Mouse (Mus musculus) myocyte (in vitro differentiated cells): ENCODE results near the gene Liph. TPM values are rescaled to one million over a fixed set of nuclear protein-coding genes. Genes with fewer than 3 reads are reported as not detected.

Source experiments
- H3K27me3 ChIP-seq: one replicate; pipeline ENCODE4 v1.6.1; 2011; ENCODE audit not compliant: control insufficient read depth, insufficient read depth, insufficient read length
- H3K36me3 ChIP-seq: one replicate; pipeline ENCODE4 v1.6.1; 2011; ENCODE audit not compliant: control insufficient read depth, insufficient read depth
- H3K4me2 ChIP-seq: one replicate; pipeline ENCODE4 v1.6.1; 2011; ENCODE audit warnings: low read depth, control low read depth
- H3K4me3 ChIP-seq: one replicate; pipeline ENCODE4 v1.5.1; 2011; ENCODE audit warnings: mild to moderate bottlenecking, control low read depth, moderate library complexity
- H3K79me2 ChIP-seq: one replicate; pipeline ENCODE4 v1.6.1; 2011; ENCODE audit not compliant: control insufficient read depth, insufficient read depth
- H3ac ChIP-seq: one replicate; pipeline ENCODE4 v1.6.1; 2011; ENCODE audit not compliant: control insufficient read depth, insufficient read length
- CEBPB ChIP-seq: IDR thresholded peaks from 2 replicates; pipeline ENCODE4 v1.6.1; 2011; ENCODE audit warnings: mild to moderate bottlenecking, moderate library complexity; ENCODE audit not compliant: poor library complexity, insufficient read depth, severe bottlenecking
- E2F4 ChIP-seq: IDR thresholded peaks from one replicate; pipeline ENCODE4 v1.6.1; 2011; ENCODE audit warnings: mild to moderate bottlenecking, control low read depth, moderate library complexity; ENCODE audit not compliant: insufficient read depth
- MAX ChIP-seq: IDR thresholded peaks from one replicate; pipeline ENCODE4 v1.6.1; 2011; ENCODE audit warnings: low read depth, mild to moderate bottlenecking, control low read depth
- MYOD1 ChIP-seq, 3 experiments: IDR thresholded peaks; one replicate each; pipeline ENCODE4 v1.6.1; 2011; ENCODE audit warnings: control low read depth in 2 of 3, low read depth in 2 of 3, mild to moderate bottlenecking in 2 of 3, moderate library complexity in 1 of 3; ENCODE audit not compliant: insufficient read length in 2 of 3, control insufficient read depth in 1 of 3
- MYOG ChIP-seq, 3 experiments: IDR thresholded peaks; one replicate each; pipeline ENCODE4 v1.6.1; 2011; ENCODE audit warnings: control low read depth in 2 of 3, low read depth in 2 of 3, mild to moderate bottlenecking in 2 of 3; ENCODE audit not compliant: insufficient read length in 2 of 3, control insufficient read depth in 1 of 3, insufficient read depth in 1 of 3
- POLR2A ChIP-seq: IDR thresholded peaks from one replicate; pipeline ENCODE4 v1.6.1; 2011; ENCODE audit warnings: low read depth, mild to moderate bottlenecking, control low read depth, moderate library complexity; ENCODE audit not compliant: insufficient read length
- POLR2AphosphoS2 ChIP-seq: IDR thresholded peaks from one replicate; pipeline ENCODE4 v1.6.1; 2011; ENCODE audit warnings: low read depth, control low read depth; ENCODE audit not compliant: insufficient read length
- REST ChIP-seq: IDR thresholded peaks from one replicate; pipeline ENCODE4 v1.6.1; 2011; ENCODE audit warnings: mild to moderate bottlenecking, control low read depth, moderate library complexity; ENCODE audit not compliant: insufficient read depth, insufficient read length
- SRF ChIP-seq: IDR thresholded peaks from one replicate; pipeline ENCODE4 v1.6.1; 2011; ENCODE audit warnings: low read depth; ENCODE audit not compliant: control insufficient read depth, insufficient read length
- TCF12 ChIP-seq: IDR thresholded peaks from one replicate; pipeline ENCODE4 v1.6.1; 2011; ENCODE audit warnings: mild to moderate bottlenecking, control low read depth; ENCODE audit not compliant: poor library complexity, insufficient read depth, severe bottlenecking
- TCF3 ChIP-seq: IDR thresholded peaks from one replicate; pipeline ENCODE4 v1.6.1; 2011; ENCODE audit warnings: low read depth, control low read depth; ENCODE audit not compliant: insufficient read length
- USF1 ChIP-seq: IDR thresholded peaks from one replicate; pipeline ENCODE4 v1.6.1; 2011; ENCODE audit warnings: low read depth, mild to moderate bottlenecking, control low read depth, moderate library complexity
- polyA plus RNA-seq: library from polyadenylated mRNA; unstranded; fragments of >200 nt; fragmentation: generic; extraction: Trizol; gene quantifications from one replicate; pipeline ENCODE4 v1.2.1, GENCODE M21; 2012; ENCODE audit warnings: missing spikeins

Liph gene
- polyA plus RNA-seq, 1 experiment, result 0.04 TPM

GRCm38 (mm10) chr16:21986191-21986590 lies 9.3 kb downstream of the Liph start:
- H3K27me3 ChIP-seq, result no peaks in the 10 kb centered on the region
- no peak overlapping the region for H3ac ChIP-seq
- H3K4me3 ChIP-seq, result no peak overlapping the region
- no peaks in the 10 kb centered on the region for H3K79me2 ChIP-seq
- TF ChIP-seq SRF (no peak), MAX (no peak), POLR2A (no peak), CEBPB (no peak), REST (no peak), USF1 (no peak), MYOD1 (IDR thresholded peaks at IDR 0.05; ENCODE audit: control insufficient read depth in 1 of 3, insufficient read length in 2 of 3, low read depth in 2 of 3) (no peak), TCF12 (no peak), POLR2AphosphoS2 (no peak), E2F4 (no peak), MYOG (IDR thresholded peaks at IDR 0.05; ENCODE audit: control insufficient read depth in 1 of 3, insufficient read depth in 1 of 3, insufficient read length in 2 of 3, low read depth in 2 of 3) (no peak), TCF3 (no peak)
- no peaks in the 10 kb centered on the region for H3K36me3 ChIP-seq
- H3K4me2 ChIP-seq, result no peak overlapping the region

GRCm38 (mm10) chr16:21984091-21984490 lies 11.4 kb downstream of the Liph start:
- Histone ChIP-seq H3K79me2 (no peaks in the 10 kb centered on the region), H3K27me3 (no peaks in the 10 kb centered on the region), H3K4me2 (no peak overlapping the region), H3K36me3 (no peaks in the 10 kb centered on the region), H3ac (no peak overlapping the region), H3K4me3 (no peak overlapping the region)
- TF ChIP-seq USF1 (no peak), E2F4 (no peak), POLR2A (no peak), POLR2AphosphoS2 (no peak), MAX (no peak), MYOD1 (IDR thresholded peaks at IDR 0.05; ENCODE audit: control insufficient read depth in 1 of 3, insufficient read length in 2 of 3, low read depth in 2 of 3) (no peak), SRF (no peak), MYOG (IDR thresholded peaks at IDR 0.05; ENCODE audit: control insufficient read depth in 1 of 3, insufficient read depth in 1 of 3, insufficient read length in 2 of 3, low read depth in 2 of 3) (no peak), TCF3 (no peak), TCF12 (no peak), REST (no peak), CEBPB (no peak)

GRCm38 (mm10) chr16:21983581-21983980 lies 11.9 kb downstream of the Liph start:
- Histone ChIP-seq H3K4me2 (no peak overlapping the region), H3K4me3 (no peak overlapping the region), H3ac (no peak overlapping the region), H3K36me3 (no peaks in the 10 kb centered on the region), H3K79me2 (no peaks in the 10 kb centered on the region), H3K27me3 (no peaks in the 10 kb centered on the region)
- TF ChIP-seq TCF12 (no peak), CEBPB (no peak), MYOD1 (IDR thresholded peaks at IDR 0.05; ENCODE audit: control insufficient read depth in 1 of 3, insufficient read length in 2 of 3, low read depth in 2 of 3) (no peak), POLR2AphosphoS2 (no peak), TCF3 (no peak), REST (no peak), MAX (no peak), POLR2A (no peak), MYOG (IDR thresholded peaks at IDR 0.05; ENCODE audit: control insufficient read depth in 1 of 3, insufficient read depth in 1 of 3, insufficient read length in 2 of 3, low read depth in 2 of 3) (no peak), USF1 (no peak), E2F4 (no peak), SRF (no peak)

GRCm38 (mm10) chr16:21983146-21983545 lies 12.3 kb downstream of the Liph start:
- H3K79me2 ChIP-seq, result no peaks in the 10 kb centered on the region
- H3K27me3 ChIP-seq, result no peaks in the 10 kb centered on the region
- no peak overlapping the region for H3K4me3 ChIP-seq
- TF ChIP-seq TCF3 (no peak), MYOD1 (IDR thresholded peaks at IDR 0.05; ENCODE audit: control insufficient read depth in 1 of 3, insufficient read length in 2 of 3, low read depth in 2 of 3) (no peak), MYOG (IDR thresholded peaks at IDR 0.05; ENCODE audit: control insufficient read depth in 1 of 3, insufficient read depth in 1 of 3, insufficient read length in 2 of 3, low read depth in 2 of 3) (no peak), CEBPB (no peak), POLR2A (no peak), TCF12 (no peak), E2F4 (no peak)
- H3ac ChIP-seq, result no peak overlapping the region
- no peaks in the 10 kb centered on the region for H3K36me3 ChIP-seq
- H3K4me2 ChIP-seq, result no peak overlapping the region

GRCm38 (mm10) chr16:21977347-21977746 lies 18.1 kb downstream of the Liph start:
- Histone ChIP-seq H3K79me2 (no peaks in the 10 kb centered on the region), H3K27me3 (no peaks in the 10 kb centered on the region), H3K36me3 (no peaks in the 10 kb centered on the region), H3K4me3 (no peak overlapping the region), H3ac (no peak overlapping the region), H3K4me2 (no peak overlapping the region)
- no peak for TF ChIP-seq MAX
- TF ChIP-seq E2F4, result no peak
- TF ChIP-seq SRF, result no peak
- no peak for TF ChIP-seq MYOG (IDR thresholded peaks at IDR 0.05; ENCODE audit: control insufficient read depth in 1 of 3, insufficient read depth in 1 of 3, insufficient read length in 2 of 3, low read depth in 2 of 3)
- TF ChIP-seq MYOD1 (IDR thresholded peaks at IDR 0.05; ENCODE audit: control insufficient read depth in 1 of 3, insufficient read length in 2 of 3, low read depth in 2 of 3), result peak in 1 of 3 experiments; percentile 7
